Mouse (Mus musculus) frontal cortex, adult 2 months (tissue): Measurements from ENCODE around the gene Zswim4. TPM values are rescaled to one million over a fixed set of nuclear protein-coding genes. Genes with fewer than 3 reads are reported as not detected.

Experiments
- DNase-seq, 2 experiments: peaks; one replicate each; pipeline ENCODE4 v3.0.0; 2022; ENCODE audit warnings: low spot score in 1 of 2; ENCODE audit errors: extremely low spot score in 1 of 2
- polyA plus RNA-seq: library from polyadenylated mRNA; depleted of rRNA; stranded (reverse); fragments of >200 nt; gene quantifications from 2 replicates; pipeline ENCODE4 v1.2.3, GENCODE M21; 2012

Gene Zswim4
- polyA plus RNA-seq, 1 experiment, result 13.7 TPM

- no peak for DNase-seq
Measured at GRCm38 (mm10) chr8:84230735-84231134, 6.1 kb downstream of the Zswim4 start.

DNA sequence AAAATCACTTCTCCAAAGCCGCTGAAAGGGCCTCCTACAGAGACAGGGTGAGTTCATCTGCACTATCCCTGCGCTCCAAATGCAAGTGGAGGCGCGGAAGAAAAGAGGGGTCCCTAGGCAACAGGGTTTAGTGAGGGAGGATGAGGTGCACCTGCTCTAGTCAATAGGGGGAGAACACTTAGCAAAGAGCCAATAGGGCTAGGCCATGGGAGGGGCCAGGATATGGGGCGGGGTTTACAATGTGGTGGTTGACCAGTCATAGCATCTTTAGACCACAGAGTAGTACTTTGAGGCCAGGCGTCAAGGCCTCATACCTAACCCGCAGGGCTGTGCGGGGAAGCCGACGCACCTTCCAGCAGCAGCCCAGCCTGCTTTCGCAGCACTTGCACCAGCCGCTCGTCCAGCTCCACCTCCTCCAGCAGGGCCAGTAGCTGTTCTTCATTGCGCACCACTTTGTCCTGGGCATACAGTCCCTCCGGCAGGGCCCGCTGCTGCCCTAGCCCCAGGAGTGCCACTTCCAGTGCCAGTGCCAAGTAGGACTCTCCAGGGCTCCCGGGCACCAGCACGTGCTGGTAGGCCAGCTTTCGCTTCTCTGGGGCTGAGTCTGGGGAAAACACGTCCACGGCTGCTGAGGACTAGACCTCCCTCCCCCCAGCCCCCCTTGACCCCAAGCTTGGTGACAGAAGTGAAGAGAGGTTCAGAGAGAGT lies 13.4 kb downstream of the Zswim4 start:
- DNase-seq, result no peak

DNA sequence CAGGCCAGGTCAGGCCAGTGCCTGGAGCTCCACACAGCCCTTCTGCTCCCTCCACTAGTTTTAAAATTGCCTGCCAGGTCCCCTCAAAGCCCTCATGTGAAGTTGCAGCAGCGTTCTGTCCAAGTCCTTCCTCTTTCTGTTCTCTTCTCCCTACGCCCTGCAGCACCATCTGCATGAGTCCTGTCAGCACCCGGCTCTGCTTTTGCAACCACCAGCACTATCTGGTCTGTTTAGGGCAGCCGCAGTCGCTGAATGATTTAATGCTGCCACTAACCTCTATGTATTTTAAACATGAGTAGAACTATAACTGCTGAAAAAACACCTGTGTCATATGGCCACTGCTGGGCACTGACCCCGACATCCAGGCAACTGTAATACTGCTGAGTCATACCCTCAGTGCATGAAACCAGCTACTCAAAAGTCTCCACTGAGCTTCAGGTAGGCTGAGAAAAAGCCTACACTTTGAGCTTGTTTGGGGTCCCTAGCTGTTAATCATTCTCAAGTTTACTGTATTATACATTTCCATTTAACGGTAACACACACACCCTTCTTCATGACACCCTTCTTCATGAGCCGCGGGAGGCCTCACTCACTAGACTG lies 14.2 kb downstream of the Zswim4 start:
- DNase-seq, result no peak

GRCm38 (mm10) chr8:84220105-84220504 lies 16.8 kb downstream of the Zswim4 start:
- DNase-seq, result no peak

GRCm38 (mm10) chr8:84218143-84218542 lies 18.7 kb downstream of the Zswim4 start:
- DNase-seq, result no peak

DNA sequence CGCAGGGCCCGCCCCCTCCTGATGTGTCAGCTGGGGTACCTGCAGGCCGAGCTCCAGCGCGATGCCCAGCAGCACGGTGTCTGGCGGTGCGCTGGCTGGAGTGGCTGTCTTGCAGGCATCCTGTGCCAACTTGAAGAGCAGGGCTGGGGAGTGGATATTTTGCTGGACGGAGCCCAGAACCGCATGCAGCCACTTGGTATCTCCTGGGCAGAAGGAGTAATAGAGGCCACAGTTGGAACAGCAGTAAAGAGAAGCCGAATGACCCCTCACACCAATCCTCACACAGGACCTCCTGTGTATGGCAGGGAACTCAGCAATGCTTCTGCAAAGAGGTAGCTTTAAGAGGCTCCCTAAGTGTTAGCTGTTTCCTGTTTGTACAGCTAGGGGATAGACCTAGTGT lies 19.6 kb downstream of the Zswim4 start:
- no peak for DNase-seq

- no peak for DNase-seq
Measured at GRCm38 (mm10) chr8:84213277-84213676, 23.6 kb downstream of the Zswim4 start.

DNA sequence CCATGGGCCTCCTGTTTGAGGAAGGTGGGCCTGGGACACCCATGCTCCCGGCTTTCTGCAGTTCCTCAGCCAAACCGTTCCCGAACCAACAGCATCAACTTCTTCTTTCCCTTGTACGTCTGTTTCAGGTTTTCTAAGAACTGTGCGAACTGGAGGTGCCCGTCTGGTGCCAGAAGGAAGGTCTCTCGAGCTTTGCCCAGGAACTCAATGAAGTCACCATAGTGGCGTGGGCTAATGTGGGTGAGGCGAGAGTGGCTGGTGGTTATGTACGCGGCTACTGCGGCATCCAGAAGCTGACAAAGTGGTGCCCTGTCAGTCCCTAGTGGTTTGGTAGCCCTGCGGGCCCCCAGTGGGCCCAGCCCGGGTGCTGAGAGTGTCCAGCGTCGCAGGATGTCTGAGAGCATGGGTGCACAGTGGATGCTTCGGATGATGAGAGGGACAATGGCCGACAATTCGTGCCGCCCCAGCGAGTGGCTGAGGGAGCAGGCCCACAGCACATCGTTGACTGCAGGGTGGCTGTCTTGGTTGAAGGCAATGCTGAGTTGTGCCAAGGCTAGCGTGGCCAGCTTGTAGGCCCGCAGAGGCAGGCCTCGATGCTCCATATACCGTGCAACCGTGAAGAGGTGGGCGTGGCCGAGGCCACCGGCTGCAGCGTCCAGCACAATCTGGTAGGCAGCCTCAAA lies 24.8 kb downstream of the Zswim4 start:
- no peak for DNase-seq

- no peak for DNase-seq
Measured at GRCm38 (mm10) chr8:84211202-84211601, 25.7 kb downstream of the Zswim4 start.

DNA sequence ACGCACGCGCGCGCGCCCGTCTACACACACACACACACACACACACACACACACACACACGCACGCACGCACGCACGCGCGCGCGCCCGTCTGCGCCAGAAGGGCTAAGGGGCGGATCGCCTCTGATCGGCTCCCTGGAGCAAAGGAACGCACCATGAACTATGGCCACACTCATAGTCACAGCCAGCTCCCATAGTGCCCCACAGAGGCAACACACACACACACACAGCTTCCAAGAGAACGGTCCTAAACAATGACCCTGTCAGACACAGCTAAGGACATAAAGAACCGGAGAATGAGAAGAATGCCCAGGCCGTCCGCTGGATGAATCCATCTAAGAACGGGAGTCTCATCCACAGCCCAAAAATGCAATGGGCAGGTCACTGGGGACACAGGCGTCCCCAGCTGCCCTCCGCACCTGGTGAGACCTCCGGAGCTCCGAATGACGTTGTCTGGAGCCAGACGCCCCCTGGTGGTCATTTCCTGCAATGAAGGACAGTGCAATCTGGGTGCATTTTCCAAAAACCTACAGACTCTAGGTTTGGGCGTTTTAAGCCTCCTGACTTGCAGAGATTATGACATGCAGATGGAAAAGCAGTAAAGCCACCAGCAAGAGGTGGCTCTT lies 26.6 kb downstream of the Zswim4 start:
- peak in 1 of 2 experiments; percentile 92 for DNase-seq

GRCm38 (mm10) chr8:84208381-84209380 lies 28.2 kb downstream of the Zswim4 start:
- no peak for DNase-seq

DNA sequence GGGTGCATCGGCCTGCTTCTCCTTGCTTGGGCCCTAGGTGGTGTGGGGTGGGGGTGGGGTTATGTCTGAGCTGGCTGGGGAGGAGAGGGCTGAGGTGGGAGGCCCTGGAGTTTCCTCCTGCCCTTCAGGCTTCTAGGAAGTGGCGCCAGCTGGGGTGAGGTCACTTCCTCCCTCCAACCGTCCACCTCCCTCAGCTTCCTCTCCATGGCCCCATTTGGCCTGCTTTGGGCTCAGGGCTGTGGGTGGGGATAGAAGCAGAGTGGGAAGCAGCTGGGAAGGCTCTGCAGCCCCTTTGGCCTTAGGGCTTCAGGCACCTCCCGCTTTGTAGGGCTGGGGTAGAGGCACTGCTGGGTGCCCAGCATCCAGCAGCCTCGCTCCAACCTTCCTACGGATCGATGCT lies 29.0 kb downstream of the Zswim4 start:
- DNase-seq, result no peak

DNA sequence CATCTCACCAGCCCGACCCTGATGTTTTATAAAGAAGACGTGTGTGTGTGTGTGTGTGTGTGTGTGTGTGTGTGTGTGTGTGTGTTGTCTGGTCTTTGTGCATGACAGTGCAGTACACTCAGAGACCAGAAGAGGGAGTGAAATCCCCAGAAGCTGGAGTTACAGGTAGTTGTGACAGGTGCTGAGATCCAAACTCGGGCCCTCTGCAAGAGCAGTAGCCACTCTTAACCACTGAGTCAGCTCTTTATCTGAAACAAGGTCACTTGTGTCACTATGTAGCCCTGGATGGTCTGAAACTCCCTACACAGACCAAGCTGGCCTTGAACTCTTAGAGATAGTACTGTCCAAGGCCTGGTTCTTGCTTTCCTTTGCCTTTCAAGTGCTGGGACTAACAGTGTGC lies 30.2 kb downstream of the Zswim4 start:
- no peak for DNase-seq

GRCm38 (mm10) chr8:84205073-84205472 lies 31.8 kb downstream of the Zswim4 start:
- DNase-seq, result no peak

- no peak for DNase-seq
Measured at GRCm38 (mm10) chr8:84203975-84204772, 32.7 kb downstream of the Zswim4 start.

DNA sequence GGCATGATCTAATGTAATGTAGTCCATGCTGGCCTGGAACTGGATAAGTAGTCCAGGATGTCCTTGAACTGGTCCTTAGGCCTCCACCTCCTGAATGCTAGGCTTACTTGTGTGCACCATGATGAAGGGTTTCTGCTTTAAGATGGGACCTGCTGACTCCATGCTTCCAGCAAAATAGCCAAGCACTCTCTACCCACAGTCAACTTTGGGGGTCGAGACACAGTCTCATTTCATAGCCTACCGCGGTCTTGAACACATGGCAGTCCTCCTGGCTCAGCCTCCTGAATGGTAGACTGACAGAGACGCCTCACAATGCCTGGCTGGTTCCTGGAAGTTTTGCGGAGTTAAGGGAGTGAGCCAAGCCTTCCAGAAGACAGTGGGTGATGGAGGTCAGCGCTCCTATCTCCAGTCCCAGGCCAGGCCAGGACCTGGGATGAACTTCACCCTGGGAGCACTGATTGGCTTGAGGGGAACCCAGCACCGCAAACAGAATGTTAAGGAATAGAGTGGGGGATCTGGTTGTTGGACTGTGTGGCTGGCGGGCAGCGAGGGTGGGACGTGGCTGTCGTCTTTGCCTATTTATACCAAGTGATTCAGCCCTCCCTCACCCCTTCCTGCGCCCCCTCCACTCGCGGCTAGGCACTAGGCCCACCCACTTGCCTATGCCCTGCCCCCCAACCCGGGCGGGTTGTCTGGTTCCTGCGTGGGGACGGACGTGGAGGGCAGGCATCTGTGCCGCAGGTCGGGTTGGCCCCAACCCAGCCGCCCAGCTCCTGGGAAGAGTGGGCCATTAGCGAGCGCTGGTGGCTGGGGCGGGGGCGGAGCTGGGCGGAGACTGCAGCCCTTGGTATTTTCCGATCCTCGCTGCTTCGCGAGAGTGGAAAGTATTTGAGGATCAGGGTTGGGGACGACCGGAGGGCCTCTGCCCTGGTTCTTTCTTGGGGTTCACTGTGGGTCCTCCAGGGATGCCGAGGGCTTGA lies 33.6 kb downstream of the Zswim4 start:
- DNase-seq, result peak in 1 of 2 experiments; percentile 82

GRCm38 (mm10) chr8:84202466-84202865 lies 34.4 kb downstream of the Zswim4 start:
- no peak for DNase-seq

GRCm38 (mm10) chr8:84201545-84202245 lies 35.2 kb downstream of the Zswim4 start:
- no peak for DNase-seq
